Mouse (Mus musculus) T-cell, adult 2 months (primary cell): ENCODE data around the gene Gjb3.

Experiments
- DNase-seq: peaks from one replicate; pipeline ENCODE4 v3.0.0; 2022; ENCODE audit warnings: low spot score

Gene Gjb3

GRCm38 (mm10) chr4:127279241-127279640, 51.4 kb downstream of the Gjb3 start:
- no peak for DNase-seq

- no peak for DNase-seq
Observed at GRCm38 (mm10) chr4:127278451-127279001, 52.1 kb downstream of the Gjb3 start.
